Mouse (Mus musculus) forebrain, embryonic 14.5 days (tissue): ENCODE measurements around the gene Klf16. TPM values are rescaled to one million over a fixed set of nuclear protein-coding genes. Genes with fewer than 3 reads are reported as not detected.

Experiments used
- ATAC-seq: fragments of 200-750 bp; cut with Nextera tagmentation; 2 replicates; pipeline ENCODE4 v1.8.0; 2017; ENCODE audit warnings: mild to moderate bottlenecking, moderate library complexity
- DNase-seq: peaks from one replicate; pipeline ENCODE4 v3.0.0-alpha.2; 2015; ENCODE audit warnings: low spot score
- H3K27ac ChIP-seq: fragments of 300-500 bp; sonication (generic); 2 replicates; pipeline ENCODE4 v1.5.1; 2014; ENCODE audit warnings: low read depth, mild to moderate bottlenecking, control low read depth, low read length, moderate library complexity
- H3K27me3 ChIP-seq: fragments of 300-500 bp; sonication (generic); replicated peaks from 2 replicates; pipeline ENCODE4 v1.6.1; 2014; ENCODE audit warnings: low read length, control low read depth, mixed read lengths; ENCODE audit not compliant: control insufficient read depth, insufficient read depth
- H3K36me3 ChIP-seq: fragments of 300-500 bp; sonication (generic); 2 replicates; pipeline ENCODE4 v1.6.1; 2014; ENCODE audit warnings: low read length, control low read depth; ENCODE audit not compliant: control insufficient read depth, insufficient read depth
- H3K4me1 ChIP-seq: fragments of 300-500 bp; sonication (generic); 2 replicates; pipeline ENCODE4 v1.6.1; 2014; ENCODE audit warnings: antibody characterized with exemption, low read length, control low read depth; ENCODE audit not compliant: control insufficient read depth, insufficient read depth
- H3K4me2 ChIP-seq: fragments of 300-500 bp; sonication (generic); 2 replicates; pipeline ENCODE4 v1.6.1; 2014; ENCODE audit warnings: mild to moderate bottlenecking, control low read depth, low read length
- H3K4me3 ChIP-seq: fragments of 300-500 bp; sonication (generic); 2 replicates; pipeline ENCODE4 v1.5.1; 2014; ENCODE audit warnings: low read depth, low read length, control low read depth
- H3K9ac ChIP-seq: fragments of 300-500 bp; sonication (generic); 2 replicates; pipeline ENCODE4 v1.6.1; 2014; ENCODE audit warnings: mild to moderate bottlenecking, low read length, control low read depth, moderate library complexity
- H3K9me3 ChIP-seq: fragments of 300-500 bp; sonication (generic); replicated peaks from 2 replicates; pipeline ENCODE4 v1.6.1; 2016; ENCODE audit warnings: low read length, control low read depth, mixed read lengths; ENCODE audit not compliant: control insufficient read depth
- WGBS: fragments of 180-500 bp; shearing (Covaris S2); extraction: QIAGEN DNeasy Blood & Tissue Kit; methylation state at CpG from one replicate; pipeline ENCODE4 v1.1.7; 2014; 5-methylcytosine and 5-hydroxymethylcytosine counted together
- polyA plus RNA-seq: library from polyadenylated mRNA; unstranded; fragments of >200 nt; fragmentation: Nextera tagmentation; extraction: Ambion mirVana; gene quantifications from 2 replicates; pipeline ENCODE4 v1.2.1, GENCODE M21; 2014

Klf16 gene
- polyA plus RNA-seq, 1 experiment from 2014 or later, result 6.2 TPM

DNA sequence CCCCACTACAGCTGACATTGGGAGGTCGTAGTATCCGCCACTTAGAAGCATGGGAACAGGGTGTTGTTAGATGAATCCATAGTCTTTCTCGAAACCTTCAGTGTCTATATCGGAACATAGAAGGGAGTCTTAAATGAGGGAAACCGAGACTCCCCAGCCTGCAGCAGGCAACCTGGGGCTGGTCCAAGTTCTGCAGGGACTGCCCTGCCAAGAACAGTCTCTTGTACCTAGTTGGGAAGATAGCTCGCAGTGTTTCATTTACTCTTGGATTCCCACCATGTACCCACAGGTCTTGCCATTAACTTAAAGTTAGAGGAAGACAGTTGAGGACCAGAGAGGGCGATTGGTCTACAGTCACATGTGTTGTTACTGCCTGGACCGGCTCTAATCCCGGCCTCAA, 43.2 kb upstream of the Klf16 start:
- Histone ChIP-seq H3K4me1 (peaks cover 14% of the 10 kb centered on the region), H3K4me3 (no peak overlapping the region), H3K4me2 (no peak overlapping the region), H3K27ac (no peak overlapping the region), H3K27me3 (no peaks in the 10 kb centered on the region), H3K9me3 (no peaks in the 10 kb centered on the region), H3K9ac (no peak overlapping the region), H3K36me3 (peaks cover 9% of the 10 kb centered on the region)
- 86% methylated on average over 9 of the region's 9 CpGs for WGBS
- DNase-seq, result no peak
- ATAC-seq, result no peak

DNA sequence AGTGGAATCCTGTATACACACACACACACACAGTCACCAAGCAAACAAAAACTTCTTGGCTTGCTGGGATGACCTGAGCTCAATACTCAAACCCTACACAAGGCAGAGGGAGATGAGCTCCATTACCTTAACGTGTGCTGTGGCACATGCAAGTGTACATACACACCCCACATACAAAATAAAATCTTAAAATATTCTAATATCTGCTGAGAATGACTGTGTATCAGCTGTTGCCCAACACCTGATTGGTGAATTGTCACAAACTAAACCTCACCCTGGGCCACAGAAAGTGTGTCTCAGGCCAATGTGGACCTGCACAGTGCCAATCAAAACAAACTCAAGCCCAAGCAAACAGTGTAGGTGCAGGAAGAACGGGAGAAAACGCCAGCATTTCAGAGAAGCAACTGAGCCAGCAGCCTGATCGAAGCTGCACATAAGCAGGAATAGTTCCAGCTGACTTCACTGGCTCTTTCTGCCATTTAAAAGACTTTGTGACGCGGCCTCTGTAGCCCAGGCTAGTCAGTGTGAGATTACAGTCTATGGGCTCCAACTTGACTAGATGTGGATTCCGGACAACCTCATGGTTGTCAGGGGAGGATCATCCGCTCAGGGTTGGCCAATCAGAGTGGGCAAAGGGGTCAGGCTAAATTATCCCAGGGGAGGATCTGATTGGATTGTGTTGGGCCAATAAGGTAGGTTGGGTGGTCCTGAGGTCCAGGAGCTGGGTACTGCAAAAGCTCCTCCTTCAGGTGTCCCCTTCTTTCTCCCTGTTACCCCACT, 42.5 kb upstream of the Klf16 start:
- H3K27me3 ChIP-seq, result no peaks in the 10 kb centered on the region
- no peaks in the 10 kb centered on the region for H3K9me3 ChIP-seq
- peaks cover 17% of the 10 kb centered on the region for H3K36me3 ChIP-seq
- no peak for DNase-seq
- 29% methylated on average over 8 of the region's 8 CpGs for WGBS
- no peak overlapping the region for H3K4me3 ChIP-seq
- H3K27ac ChIP-seq, result no peak overlapping the region
- no peak for ATAC-seq
- peaks cover 14% of the 10 kb centered on the region for H3K4me1 ChIP-seq
- no peak overlapping the region for H3K4me2 ChIP-seq
- H3K9ac ChIP-seq, result no peak overlapping the region

DNA sequence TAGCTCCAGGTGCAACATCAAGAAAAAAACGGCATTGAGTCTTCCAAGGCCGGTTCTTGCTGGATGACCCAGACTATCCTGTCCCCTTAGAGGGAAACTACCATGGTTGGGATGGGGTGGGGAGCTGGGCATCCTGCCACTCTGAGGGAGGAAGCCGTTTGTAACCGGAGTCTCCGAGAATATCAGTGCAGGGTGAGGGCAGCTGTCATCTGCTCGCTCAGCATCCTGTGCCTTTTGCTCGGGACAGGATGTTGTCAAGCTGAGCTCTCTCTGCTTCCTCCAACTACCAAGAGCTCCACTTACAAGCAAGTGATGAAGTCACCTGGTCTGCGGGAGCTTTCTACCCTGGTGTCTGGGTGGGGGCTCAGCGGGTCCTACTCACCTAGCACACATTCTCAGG, 41.1 kb upstream of the Klf16 start:
- H3K36me3 ChIP-seq, result peaks cover 31% of the 10 kb centered on the region
- no peak overlapping the region for H3K4me2 ChIP-seq
- DNase-seq (no peak), ATAC-seq (no peak)
- H3K27ac ChIP-seq, result no peak overlapping the region
- no peak overlapping the region for H3K9ac ChIP-seq
- H3K4me3 ChIP-seq, result no peak overlapping the region
- H3K9me3 ChIP-seq, result no peaks in the 10 kb centered on the region
- H3K27me3 ChIP-seq, result no peaks in the 10 kb centered on the region
- 87% methylated on average over 9 of the region's 9 CpGs for WGBS
- H3K4me1 ChIP-seq, result peaks cover 4% of the 10 kb centered on the region

DNA sequence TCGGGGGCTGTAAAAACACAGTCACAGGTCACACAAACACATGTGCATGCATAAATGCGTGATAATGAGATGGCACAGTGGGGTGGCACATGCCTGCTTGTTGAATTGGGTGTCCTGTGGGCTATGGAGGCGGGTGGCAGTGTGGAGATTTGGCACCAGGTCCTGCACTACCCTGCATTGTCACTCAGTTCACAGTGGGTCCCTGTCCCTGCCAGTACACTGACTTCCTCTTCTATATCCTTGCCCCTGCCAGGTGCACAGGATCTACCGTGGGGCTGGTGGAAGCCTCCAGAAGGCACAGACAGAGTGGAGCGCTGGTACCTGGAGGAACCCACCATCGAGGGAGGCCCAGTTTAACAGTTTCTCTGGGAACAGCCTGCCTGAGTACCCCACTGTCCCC, 37.2 kb upstream of the Klf16 start:
- Histone ChIP-seq H3K9me3 (no peaks in the 10 kb centered on the region), H3K36me3 (peaks cover 49% of the 10 kb centered on the region), H3K4me3 (no peak overlapping the region), H3K9ac (no peak overlapping the region), H3K27ac (no peak overlapping the region), H3K4me1 (no peaks in the 10 kb centered on the region), H3K4me2 (no peak overlapping the region), H3K27me3 (no peaks in the 10 kb centered on the region)
- no peak for ATAC-seq
- no peak for DNase-seq
- 95% methylated on average over 6 of the region's 6 CpGs for WGBS

DNA sequence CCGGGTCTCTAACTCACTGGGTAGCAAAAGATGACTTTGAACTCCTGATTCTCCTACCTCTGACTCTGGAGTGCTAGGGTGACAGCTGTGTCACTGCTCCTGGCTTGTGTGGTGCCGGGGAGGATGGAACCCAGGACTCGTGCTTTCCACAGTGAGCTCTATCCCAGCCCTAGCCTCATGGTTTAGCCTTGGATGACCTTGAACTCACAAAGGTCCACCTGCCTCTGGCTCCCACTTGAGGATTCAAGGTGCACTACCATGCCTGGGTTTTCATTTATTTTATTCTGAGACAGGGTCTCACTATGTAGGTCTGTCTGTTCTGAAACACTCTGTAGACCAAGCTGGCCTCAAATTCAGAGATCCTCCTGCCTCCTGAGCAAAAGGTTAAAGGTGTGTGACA, 36.7 kb upstream of the Klf16 start:
- Histone ChIP-seq H3K27ac (no peak overlapping the region), H3K9me3 (no peaks in the 10 kb centered on the region), H3K4me3 (no peak overlapping the region), H3K4me2 (no peak overlapping the region), H3K36me3 (peaks cover 54% of the 10 kb centered on the region), H3K4me1 (no peaks in the 10 kb centered on the region), H3K27me3 (no peaks in the 10 kb centered on the region), H3K9ac (no peak overlapping the region)
- DNase-seq (no peak), ATAC-seq (no peak)
- WGBS, result 87% methylated on average over 3 of the region's 3 CpGs

DNA sequence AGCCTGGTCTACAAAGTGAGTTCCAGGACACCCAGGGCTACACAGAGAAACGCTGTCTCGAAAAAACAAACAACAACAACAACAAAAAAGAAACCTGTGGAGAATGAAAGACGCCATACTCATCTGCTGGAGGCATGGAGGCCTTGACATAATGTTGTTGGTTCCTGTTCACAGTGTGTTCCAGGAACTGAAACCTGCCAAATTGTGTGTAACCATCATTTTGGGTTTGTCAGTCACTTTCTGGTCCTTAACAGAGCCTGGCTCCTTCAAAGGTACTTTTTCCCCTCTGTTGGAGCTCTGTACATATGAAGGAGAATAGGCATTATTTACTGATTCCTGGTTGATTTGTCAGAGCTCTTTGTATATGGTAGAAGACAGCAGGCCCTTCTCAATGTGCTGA, 34.8 kb upstream of the Klf16 start:
- H3K27me3 ChIP-seq, result no peaks in the 10 kb centered on the region
- H3K9me3 ChIP-seq, result no peaks in the 10 kb centered on the region
- 98% methylated on average over 3 of the region's 3 CpGs for WGBS
- no peak overlapping the region for H3K27ac ChIP-seq
- ATAC-seq (no peak), DNase-seq (no peak)
- no peak overlapping the region for H3K4me2 ChIP-seq
- H3K36me3 ChIP-seq, result peaks cover 73% of the 10 kb centered on the region
- no peak overlapping the region for H3K4me3 ChIP-seq
- no peak overlapping the region for H3K9ac ChIP-seq
- H3K4me1 ChIP-seq, result no peaks in the 10 kb centered on the region

DNA sequence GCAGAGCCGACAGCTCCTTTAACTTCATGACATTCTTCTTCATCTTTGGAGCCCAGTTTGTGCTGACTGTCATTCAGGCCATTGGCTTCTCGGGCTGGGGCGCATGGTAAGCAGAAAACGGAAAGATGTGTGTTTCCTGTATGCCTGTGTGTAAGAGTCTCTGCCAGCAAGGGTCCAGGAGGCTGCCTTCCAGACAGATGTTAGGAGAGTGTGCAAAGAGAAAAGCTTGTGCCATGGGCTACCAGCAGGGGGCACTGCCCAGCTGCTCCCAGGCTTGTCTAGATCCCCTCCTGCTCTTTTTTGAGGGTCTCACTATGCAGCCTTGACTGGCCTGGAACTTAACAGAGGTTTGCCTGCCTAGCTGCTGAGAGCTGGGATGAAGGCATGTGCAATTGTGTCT, 33.9 kb upstream of the Klf16 start:
- Histone ChIP-seq H3K36me3 (peaks cover 78% of the 10 kb centered on the region), H3K9ac (no peak overlapping the region), H3K4me1 (no peaks in the 10 kb centered on the region), H3K27me3 (no peaks in the 10 kb centered on the region), H3K4me2 (no peak overlapping the region), H3K9me3 (no peaks in the 10 kb centered on the region), H3K4me3 (no peak overlapping the region), H3K27ac (no peak overlapping the region)
- ATAC-seq (peak; percentile 48; the same call in 1 of the 2 replicates), DNase-seq (peak; percentile 57)
- WGBS, result 85% methylated on average over 4 of the region's 4 CpGs

DNA sequence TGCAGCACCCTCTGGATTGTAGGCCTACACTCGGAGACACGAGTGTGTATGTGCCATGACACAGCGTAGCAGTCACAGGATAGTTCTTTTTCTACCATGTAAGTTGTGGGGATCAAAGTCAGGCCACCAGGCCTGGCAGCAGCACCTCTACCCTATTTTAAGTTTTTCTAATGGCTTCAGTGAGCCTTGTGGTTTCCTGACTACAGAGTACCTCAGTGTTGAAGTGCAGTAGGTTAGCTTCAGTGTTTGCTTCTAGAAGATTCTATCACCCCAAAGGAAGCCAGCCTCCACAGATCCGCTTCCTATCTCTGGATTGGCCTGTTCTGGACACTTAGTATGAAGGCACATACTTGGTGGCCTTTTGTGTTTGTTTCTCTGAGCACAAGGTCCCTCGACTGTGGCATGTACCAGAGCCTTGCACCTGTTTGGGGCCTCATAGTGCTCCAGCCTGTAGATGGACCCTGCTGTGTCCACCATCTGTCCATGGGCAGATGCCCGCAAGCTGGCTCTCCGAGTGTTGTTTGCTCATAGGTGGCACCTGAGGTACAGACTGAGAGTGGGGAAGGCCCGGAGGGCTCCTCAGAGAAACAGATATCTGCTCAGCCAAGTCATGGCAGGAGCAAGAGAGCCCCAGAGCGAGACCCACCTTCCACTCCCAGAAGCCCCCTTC, 33.1 kb upstream of the Klf16 start:
- no peak for DNase-seq
- ATAC-seq, result no peak
- H3K9ac ChIP-seq, result no peak overlapping the region
- no peak overlapping the region for H3K4me3 ChIP-seq
- H3K27ac ChIP-seq, result no peak overlapping the region
- no peak overlapping the region for H3K4me2 ChIP-seq
- H3K27me3 ChIP-seq, result no peaks in the 10 kb centered on the region
- 92% methylated on average over 9 of the region's 9 CpGs for WGBS
- H3K4me1 ChIP-seq, result no peaks in the 10 kb centered on the region
- H3K36me3 ChIP-seq, result peaks cover 71% of the 10 kb centered on the region
- no peaks in the 10 kb centered on the region for H3K9me3 ChIP-seq

DNA sequence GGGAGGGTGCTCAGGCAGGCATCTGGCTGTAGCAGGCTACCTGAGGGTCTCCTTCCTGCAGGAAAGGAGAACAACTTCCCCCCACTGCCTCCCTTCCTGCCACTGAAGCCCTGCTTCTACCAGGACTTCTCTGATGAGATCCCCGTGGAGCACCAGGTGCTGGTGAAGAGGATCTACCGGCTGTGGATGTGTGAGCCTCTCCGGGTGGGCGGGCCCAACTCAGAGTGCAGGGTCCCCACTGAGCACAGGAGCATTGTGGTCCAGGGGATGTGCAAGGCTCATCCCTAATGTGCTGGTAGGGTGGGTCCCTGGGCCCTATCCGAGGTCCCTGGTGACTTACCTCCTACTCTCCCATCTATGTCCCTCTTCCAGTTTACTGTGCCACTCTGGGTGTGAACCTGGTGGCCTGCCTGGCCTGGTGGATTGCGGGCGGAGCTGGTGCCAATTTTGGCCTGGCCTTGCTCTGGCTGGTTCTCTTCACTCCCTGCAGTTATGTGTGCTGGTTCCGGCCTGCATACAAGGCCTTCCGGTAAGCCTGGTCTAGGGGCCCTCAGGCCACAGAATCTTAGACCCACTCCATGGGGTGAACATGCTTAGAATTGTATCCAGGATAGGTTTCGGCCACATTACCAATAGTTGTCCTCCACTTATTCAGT, 32.3 kb upstream of the Klf16 start:
- no peaks in the 10 kb centered on the region for H3K9me3 ChIP-seq
- H3K4me3 ChIP-seq, result no peak overlapping the region
- H3K4me2 ChIP-seq, result no peak overlapping the region
- no peaks in the 10 kb centered on the region; the same call in 1 of the 2 replicates for H3K4me1 ChIP-seq
- H3K36me3 ChIP-seq, result peaks cover 62% of the 10 kb centered on the region
- H3K27ac ChIP-seq, result no peak overlapping the region
- H3K27me3 ChIP-seq, result no peaks in the 10 kb centered on the region
- no peak for DNase-seq
- H3K9ac ChIP-seq, result no peak overlapping the region
- WGBS, result 92% methylated on average over 10 of the region's 10 CpGs
- ATAC-seq, result no peak
